In the genomic region with DNA sequence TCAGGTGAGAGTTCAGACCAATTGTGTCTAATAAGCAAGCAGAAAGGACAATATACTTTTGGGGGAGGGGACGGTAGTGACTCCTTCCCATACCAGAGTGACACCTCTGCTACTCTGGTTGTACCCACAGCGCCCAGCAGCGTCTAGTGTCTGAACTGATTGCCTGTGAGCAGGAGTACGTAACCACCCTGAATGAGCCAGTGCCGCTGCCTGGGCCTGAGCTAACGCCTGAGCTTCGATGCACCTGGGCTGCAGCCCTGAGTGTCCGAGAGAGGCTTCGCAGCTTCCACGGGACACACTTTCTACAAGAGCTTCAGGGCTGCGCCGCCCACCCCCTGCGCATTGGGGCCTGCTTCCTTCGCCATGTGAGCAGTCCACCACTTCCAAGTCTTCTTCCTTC, we compare ENCODE assay signal across 28 mouse cellular contexts. TPM values are rescaled to one million over a fixed set of nuclear protein-coding genes. Genes with fewer than 3 reads are reported as not detected.
DNase-seq lines count a peak whose midpoint lies in the region; TF ChIP-seq lines count a peak whose summit lies in the region.
"Had no signal": no experiment of that assay in that cellular context is flagged by ENCODE, and none has a peak within 500 bp of the region (broad histone marks: within the 10 kb centered on the region; RNA-seq: fewer than 3 reads in every experiment).

No protein-coding gene starts in this region.

- peaks cover 41% of the 10 kb centered on the region for H3K4me1 ChIP-seq in E14TG2a.4 (replicated peaks; ENCODE audit: low read depth, low read length)
- H3K4me1 ChIP-seq: embryonic facial prominence, embryonic 13.5 days; hindbrain, embryonic 15.5 days; kidney, embryonic 15.5 days; limb, embryonic 15.5 days; neural tube, embryonic 12.5 days; stomach, embryonic 15.5 days had no signal

- no peak for TF ChIP-seq CTCF in E14TG2a.4 (conservative IDR thresholded peaks at IDR 0.05; ENCODE audit: low read length)

- DNase-seq in heart, adult 11 months: peak; percentile 89
- DNase-seq in heart, postnatal 14 days: no peak
- peak; percentile 8 for DNase-seq in kidney, postnatal 10 days
- no peak for DNase-seq in kidney, adult 9 months
- DNase-seq in ZHBTc4 (ENCODE audit: low read depth, low spot score): peak; percentile 58
- DNase-seq in layer of hippocampus, adult 18-20 months (ENCODE audit: low spot score in 2 of 2): no peak
- DNase-seq: adrenal gland, postnatal 10 days; cerebellum, adult 18-20 months; cerebellum, postnatal 36 days; embryo, embryonic 11 days; heart, postnatal 36 days; retina, postnatal 1 day had no signal

- no peaks in the 10 kb centered on the region for H3K9me3 ChIP-seq in E14TG2a.4 (ENCODE audit: low read length)
- H3K9me3 ChIP-seq: embryonic facial prominence, embryonic 13.5 days; forebrain, embryonic 13.5 days; heart, embryonic 13.5 days; hindbrain, embryonic 15.5 days; kidney, embryonic 15.5 days; limb, embryonic 15.5 days; liver, embryonic 15.5 days; midbrain, embryonic 12.5 days; neural tube, embryonic 12.5 days; stomach, embryonic 15.5 days had no signal

- peak overlapping the region; percentile 70 for H3K4me3 ChIP-seq in E14TG2a.4 (replicated peaks; ENCODE audit: low read length)
- H3K4me3 ChIP-seq: embryonic facial prominence, embryonic 13.5 days; forebrain, embryonic 13.5 days; heart, embryonic 13.5 days; hindbrain, embryonic 15.5 days; kidney, embryonic 15.5 days; left cerebral cortex, adult 2 months; limb, embryonic 15.5 days; liver, embryonic 15.5 days; midbrain, embryonic 12.5 days; neural tube, embryonic 12.5 days; stomach, embryonic 15.5 days had no signal

- peaks cover 7% of the 10 kb centered on the region for H3K36me3 ChIP-seq in E14TG2a.4 (ENCODE audit: insufficient read depth, low read length)

- intact Hi-C loops in heart, postnatal 14 days (cut with DNase I): no loop called here

- H3K27me3 ChIP-seq in E14TG2a.4 (ENCODE audit: insufficient read depth, low read length): peaks cover 29% of the 10 kb centered on the region
- H3K27me3 ChIP-seq: embryonic facial prominence, embryonic 13.5 days; forebrain, embryonic 13.5 days; heart, embryonic 13.5 days; hindbrain, embryonic 15.5 days; kidney, embryonic 15.5 days; limb, embryonic 15.5 days; liver, embryonic 15.5 days; neural tube, embryonic 12.5 days; stomach, embryonic 15.5 days had no signal

RNA-seq across cellular contexts. Expression of a gene that starts 13.0 kb away (rescaled TPM):
- 10 to 100 TPM; 39.7 to 47.1 TPM for total RNA-seq in heart, postnatal 14 days (2021)
- 10 to 100 TPM; 25.8 to 30.0 TPM for total RNA-seq in layer of hippocampus, adult 18-20 months (2021)

RNA-seq across cellular contexts. Expression of a gene that starts 18.0 kb away (rescaled TPM):
- 1 to 10 TPM; 1.5 to 1.9 TPM for total RNA-seq in heart, postnatal 14 days (2021)
- total RNA-seq in layer of hippocampus, adult 18-20 months (2021): under 1 TPM; 0.63 to 0.92 TPM

RNA-seq across cellular contexts. Expression of a gene that starts 23.1 kb away (rescaled TPM):
- 10 to 100 TPM; 32.0 to 33.6 TPM for total RNA-seq in heart, postnatal 14 days (2021)
- 10 to 100 TPM; 42.3 to 44.2 TPM for total RNA-seq in layer of hippocampus, adult 18-20 months (2021)

RNA-seq across cellular contexts. Expression of a gene that starts 44.8 kb away (rescaled TPM):
- total RNA-seq in heart, postnatal 14 days (2021): not detected
- total RNA-seq in layer of hippocampus, adult 18-20 months (2021): not detected
- total RNA-seq: adrenal gland, postnatal 10 days; gastrocnemius, adult 18-20 months; heart, postnatal 36 days; layer of hippocampus, postnatal 10 days; left cerebral cortex, adult 2 months; left cerebral cortex, postnatal 36 days; MEL had no signal

Comparison
In these comparisons a context has a peak if more than half of its experiments do, and no peak if none do; other contexts are left out.
1. DNase-seq: peak in heart, adult 11 months (single experiment), kidney, postnatal 10 days (single experiment) and ZHBTc4 (single experiment); none in heart, postnatal 14 days (0 of 2), kidney, adult 9 months (single experiment) and layer of hippocampus, adult 18-20 months (0 of 2).